Mouse (Mus musculus): ENCODE data around the gene Slc35c1.

DNA sequence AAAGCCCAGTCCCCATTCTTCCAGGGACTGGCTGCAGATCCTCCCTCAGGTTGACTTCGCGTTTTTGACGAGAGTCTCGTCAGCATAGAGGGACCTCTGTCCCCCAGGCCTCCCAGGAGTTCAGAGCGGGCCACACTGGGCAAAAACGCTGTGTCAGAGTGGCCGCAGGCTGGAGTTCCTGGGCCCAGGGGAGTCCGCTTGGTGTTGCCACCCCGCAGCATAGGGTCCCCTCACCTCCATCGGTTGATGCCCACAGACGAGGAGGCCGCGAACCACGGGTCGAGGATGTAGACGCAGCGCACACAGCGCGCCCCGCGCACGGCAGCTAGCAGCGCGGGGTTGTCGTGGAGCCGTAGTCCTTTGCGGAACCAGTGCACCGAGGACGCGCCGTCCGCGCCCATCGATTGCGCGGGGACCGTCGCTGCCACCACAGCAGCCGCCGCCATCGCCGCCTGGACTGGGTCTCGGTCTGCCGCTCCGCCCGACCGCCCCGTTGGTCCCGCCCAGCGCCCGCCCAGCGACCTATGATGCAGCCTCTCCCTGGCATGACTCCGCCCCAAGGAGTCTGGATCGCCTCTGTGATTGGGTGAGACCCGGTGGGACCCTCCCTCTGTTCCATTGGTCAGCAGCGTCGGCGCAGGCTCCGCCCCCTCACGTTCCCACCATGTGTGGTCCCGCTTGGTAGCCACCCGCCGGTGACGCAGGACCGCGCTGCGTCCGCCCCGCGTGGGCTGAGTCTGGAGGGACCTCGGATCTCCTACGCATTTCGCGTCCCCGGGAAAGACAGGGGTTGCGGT, 26.6 kb downstream of the Slc35c1 start, which contains the start of gene Cry2:
- no peak for TF ChIP-seq CTCF (conservative IDR thresholded peaks at IDR 0.05; ENCODE audit: low read length)
- no peak for TF ChIP-seq NANOG (IDR thresholded peaks at IDR 0.05; ENCODE audit: borderline replicate concordance, low read length)
- no peak for TF ChIP-seq POU5F1 (IDR thresholded peaks at IDR 0.05; ENCODE audit: borderline replicate concordance, low read length)

Data from E14TG2a.4 (cell line).